Mouse (Mus musculus) spleen, adult 2 months (tissue): ENCODE data around the gene Eif4g3.
"Not testable (repeated sequence)": the region's sequence is repeated elsewhere in the genome, so short reads cannot be mapped to it uniquely, and the experiment has no call there.

Experiments used
- CTCF ChIP-seq: fragments of 200-500 bp; IDR thresholded peaks from 2 replicates; pipeline ENCODE4 v1.5.1; 2011; ENCODE audit warnings: mild to moderate bottlenecking, inconsistent platforms; ENCODE audit not compliant: insufficient read depth, insufficient read length, insufficient replicate concordance; ENCODE audit errors: extremely low read depth
- POLR2A ChIP-seq: fragments of 200-500 bp; IDR thresholded peaks from 2 replicates; pipeline ENCODE4 v1.6.1; 2011; ENCODE audit warnings: low read depth, low read length, inconsistent platforms

GRCm38 (mm10) chr4:137974856-137975432 is 17.9 kb upstream of the Eif4g3 start:
- not testable (repeated sequence) for TF ChIP-seq POLR2A, CTCF
